Mouse (Mus musculus) ovary, postnatal 14 days (tissue): ENCODE measurements around the gene Lair1.
"Not testable (repeated sequence)": the region's sequence is repeated elsewhere in the genome, so short reads cannot be mapped to it uniquely, and the experiment has no call there.

ENCODE experiments used
- DNase-seq: peaks from one replicate; pipeline ENCODE4 v3.0.0; 2022; ENCODE audit warnings: low spot score

Lair1 gene

GRCm38 (mm10) chr7:4003996-4004395 is 59.0 kb downstream of the Lair1 start:
- DNase-seq: not testable (repeated sequence)

GRCm38 (mm10) chr7:3962017-3962416 is 101.0 kb downstream of the Lair1 start:
- no peak for DNase-seq

- no peak for DNase-seq
Measured at GRCm38 (mm10) chr7:3957387-3957786, 105.6 kb downstream of the Lair1 start.
